16 mouse cellular contexts compared by ENCODE assay signal in the genomic region with DNA sequence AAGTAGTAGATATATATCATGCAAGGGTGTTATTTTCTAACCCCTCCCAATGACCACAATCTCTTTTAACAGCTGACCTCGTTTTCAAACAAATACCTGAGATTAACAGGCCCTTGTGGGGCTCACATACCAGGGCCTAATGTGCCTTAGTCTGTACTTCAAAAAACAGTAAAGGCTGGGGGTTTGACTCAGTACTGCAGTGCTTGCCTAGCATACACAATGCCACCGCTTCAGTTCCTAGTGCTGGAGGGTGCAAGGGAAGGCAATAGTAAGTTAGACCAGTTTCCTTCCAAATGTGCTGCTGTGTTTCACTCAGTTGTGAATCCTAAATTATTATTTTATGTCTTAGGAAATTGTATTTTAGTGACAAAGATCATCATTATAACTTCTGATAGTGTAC.
"Had no signal": no experiment of that assay in that cellular context is flagged by ENCODE, and none has a peak within 500 bp of the region (broad histone marks: within the 10 kb centered on the region; RNA-seq: fewer than 3 reads in every experiment).

No protein-coding gene starts in this region.

- H3K4me1 ChIP-seq: neural tube, embryonic 13.5 days; neural tube, embryonic 15.5 days; stomach, embryonic 15.5 days had no signal

- H3K27ac ChIP-seq: neural tube, embryonic 13.5 days; neural tube, embryonic 15.5 days; stomach, embryonic 15.5 days; stomach, postnatal 0 days had no signal

- DNase-seq: retina, postnatal 1 day; right cerebral cortex, adult 18-20 months; right cerebral cortex, postnatal 14 days; right cerebral cortex, postnatal 25 days; right cerebral cortex, postnatal 4 days; spleen, adult 18-20 months; thymus, adult 18-20 months; thymus, adult 2 months; thymus, postnatal 14 days; thymus, postnatal 25 days; thymus, postnatal 36 days; thymus, postnatal 4 days had no signal

- H3K9me3 ChIP-seq: neural tube, embryonic 13.5 days; neural tube, embryonic 15.5 days; stomach, embryonic 15.5 days had no signal

- H3K9ac ChIP-seq: neural tube, embryonic 13.5 days; neural tube, embryonic 15.5 days; stomach, embryonic 15.5 days had no signal

- H3K4me2 ChIP-seq: neural tube, embryonic 13.5 days; neural tube, embryonic 15.5 days; stomach, embryonic 15.5 days had no signal

- H3K4me3 ChIP-seq: neural tube, embryonic 13.5 days; neural tube, embryonic 15.5 days; stomach, embryonic 15.5 days had no signal

- H3K27me3 ChIP-seq: neural tube, embryonic 13.5 days; neural tube, embryonic 15.5 days; stomach, embryonic 15.5 days had no signal
